Mouse (Mus musculus): ENCODE measurements around the gene Dmbx1.

Dmbx1 gene

GRCm38 (mm10) chr4:115886875-115887274 is 52.9 kb downstream of the Dmbx1 start:
- no peak for DNase-seq (ENCODE audit: low spot score)

DNA sequence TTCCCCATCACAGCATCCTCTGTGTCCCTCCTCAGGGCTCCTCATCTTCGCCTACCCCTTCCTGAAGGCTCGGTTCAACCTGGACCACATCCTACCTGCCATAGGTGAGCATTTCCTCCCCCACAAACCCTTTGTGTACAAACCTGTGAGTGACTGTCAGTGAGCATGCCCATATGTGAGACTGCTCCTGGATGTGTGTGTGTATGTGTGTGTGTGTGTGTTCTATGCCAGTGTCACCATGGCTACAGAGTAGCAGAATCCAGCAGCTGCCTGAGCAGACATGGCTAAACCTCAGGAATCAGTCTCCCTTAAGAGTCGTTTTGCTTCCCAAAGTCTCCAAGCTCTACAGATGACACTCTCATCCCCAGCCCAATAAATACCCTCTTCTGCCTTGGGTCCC is 53.9 kb downstream of the Dmbx1 start:
- DNase-seq (ENCODE audit: low spot score): no peak

DNA sequence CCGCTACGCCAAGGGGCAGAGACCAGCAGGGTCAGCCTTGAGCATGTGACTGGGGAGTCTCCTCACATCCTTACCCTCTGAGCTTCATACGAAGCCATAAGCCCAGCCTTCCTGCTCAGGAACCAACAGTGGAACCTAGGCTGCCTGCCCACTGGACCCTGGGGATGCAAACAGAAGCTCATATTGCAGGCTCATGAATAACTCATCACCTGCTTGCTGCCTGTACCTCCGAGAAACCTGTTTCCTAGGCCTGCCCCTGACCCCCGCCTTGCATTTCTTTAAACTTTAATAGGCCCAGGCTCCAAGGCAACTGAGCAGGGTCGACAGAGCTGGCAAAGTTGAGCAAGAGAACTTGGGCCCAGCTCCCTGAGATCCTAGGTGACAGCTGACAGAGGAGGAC is 55.7 kb downstream of the Dmbx1 start, which contains the start of gene Kncn:
TSS of gene Kncn (plus strand) at position 379 of the 400 bp plus-strand sequence.
- DNase-seq (ENCODE audit: low spot score): no peak

DNA sequence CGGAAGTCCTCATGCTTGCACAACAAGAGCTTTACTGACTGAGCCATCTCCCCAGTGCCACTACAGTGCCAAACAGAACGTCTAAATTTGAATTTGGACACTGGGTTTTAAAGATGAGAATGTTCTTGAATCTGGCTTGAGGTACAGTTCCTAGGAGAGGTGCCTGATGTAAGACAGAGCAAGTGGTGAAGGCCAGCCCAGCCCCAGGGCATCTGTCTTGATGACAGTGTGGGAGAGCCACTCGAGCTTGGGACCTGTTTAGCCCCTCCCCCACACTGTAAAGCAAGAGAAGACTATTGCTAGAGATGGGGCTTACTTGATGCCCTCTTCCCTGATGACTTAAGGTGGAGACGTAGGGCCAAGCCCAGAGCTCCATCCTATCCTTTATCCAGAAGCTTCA is 57.5 kb downstream of the Dmbx1 start:
- no peak for DNase-seq (ENCODE audit: low spot score)

DNA sequence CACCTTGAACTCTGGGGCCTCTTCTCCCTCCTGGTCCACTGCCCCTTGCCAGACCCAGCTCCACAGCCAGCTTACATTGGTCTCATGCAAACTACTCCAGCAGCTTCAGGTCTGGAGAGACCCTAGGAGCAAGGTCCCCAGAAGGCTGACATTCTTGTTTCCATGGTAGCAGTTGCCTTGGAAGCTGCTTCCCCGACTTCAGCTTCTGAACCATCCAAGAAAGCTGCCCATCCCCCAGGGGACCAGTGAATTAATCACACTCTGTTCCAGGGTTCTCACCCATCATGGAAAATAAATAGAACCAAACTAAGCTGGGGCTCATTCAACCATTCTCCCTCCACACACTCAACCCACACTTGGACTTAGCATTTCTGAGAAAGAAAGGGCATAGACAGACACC is 58.5 kb downstream of the Dmbx1 start:
- no peak for DNase-seq (ENCODE audit: low spot score)

- no peak for DNase-seq (ENCODE audit: low spot score)
These were observed 60.9 kb downstream of the Dmbx1 start for GRCm38 (mm10) chr4:115878828-115879227.

GRCm38 (mm10) chr4:115878216-115878678 is 61.5 kb downstream of the Dmbx1 start:
- no peak for DNase-seq (ENCODE audit: low spot score)

GRCm38 (mm10) chr4:115873231-115873630 is 66.5 kb downstream of the Dmbx1 start:
- no peak for DNase-seq (ENCODE audit: low spot score)

DNA sequence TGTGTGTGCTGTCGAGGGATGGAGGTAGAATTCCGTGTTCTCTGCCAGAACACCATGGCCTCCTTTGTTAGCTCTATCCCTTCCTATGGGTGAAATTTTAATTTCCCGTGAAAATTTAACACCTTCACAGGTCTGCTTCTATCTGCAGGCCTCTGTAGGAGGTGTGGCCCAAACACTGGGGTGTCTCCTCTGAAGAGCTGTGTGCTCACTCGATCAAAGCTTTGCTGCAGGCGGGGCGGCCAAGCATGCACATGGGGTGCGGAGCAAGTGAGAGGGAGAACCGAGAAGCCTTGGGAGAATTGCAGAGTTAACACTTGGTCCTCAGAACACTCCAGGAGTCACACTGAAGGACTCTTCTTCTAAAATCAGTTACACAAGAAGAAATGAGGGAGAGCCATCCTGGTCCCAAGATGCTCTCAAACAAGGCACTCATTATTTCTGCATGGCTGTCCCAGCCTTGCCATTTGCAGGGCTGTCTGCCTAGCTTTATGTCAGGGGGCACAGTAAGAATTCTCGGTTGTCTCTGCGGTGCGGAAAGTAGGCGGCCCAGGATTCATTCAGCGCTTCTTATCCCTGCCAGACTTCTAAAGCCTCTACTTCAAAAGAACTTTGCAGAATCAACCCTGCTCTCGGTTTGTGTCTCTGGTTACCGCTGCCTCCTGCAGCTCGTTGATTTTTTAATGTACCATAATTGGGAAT is 70.1 kb downstream of the Dmbx1 start:
- DNase-seq (ENCODE audit: low spot score): no peak

All from lung, postnatal 25 days (tissue).